In the genomic region with DNA sequence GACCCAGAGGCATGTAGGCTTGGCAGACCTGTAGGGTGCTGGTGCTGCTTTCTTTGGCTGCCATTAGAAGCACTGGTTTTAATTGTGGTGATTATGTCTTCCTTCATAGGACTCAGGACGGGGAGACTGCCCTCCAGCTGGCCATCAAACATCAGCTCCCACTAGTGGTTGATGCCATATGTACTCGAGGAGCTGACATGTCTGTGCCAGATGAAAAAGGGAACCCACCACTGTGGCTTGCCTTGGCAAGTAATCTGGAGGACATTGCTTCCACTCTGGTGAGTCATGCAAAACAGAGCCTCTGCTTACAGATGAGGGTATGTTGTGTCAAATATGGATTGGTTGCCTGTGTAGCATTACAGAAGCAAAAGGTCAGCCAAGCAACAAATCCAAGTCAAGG, we compare ENCODE assay signal across 12 mouse cellular contexts. TPM values are rescaled to one million over a fixed set of nuclear protein-coding genes. Genes with fewer than 3 reads are reported as not detected.
DNase-seq lines count a peak whose midpoint lies in the region; ATAC-seq and TF ChIP-seq lines count a peak whose summit lies in the region.
"Had no signal": no experiment of that assay in that cellular context is flagged by ENCODE, and none has a peak within 500 bp of the region (broad histone marks: within the 10 kb centered on the region; RNA-seq: fewer than 3 reads in every experiment).

No protein-coding gene starts in this region.

- DNase-seq in heart, postnatal 0 days (ENCODE audit: low spot score): peak; percentile 30
- DNase-seq in heart, postnatal 14 days: no peak
- DNase-seq in MEL-GATA-1-ER (ENCODE audit: extremely low read depth, low read depth): peak; percentile 11
- DNase-seq in c-Kit-positive CD71-negative TER-119-negative erythroid progenitor cells, embryonic 14.5 days (ENCODE audit: low read depth): peak; percentile 19
- DNase-seq in cerebellum, adult 9-10 months: no peak
- no peak for DNase-seq in kidney, adult 18-20 months
- DNase-seq in right cerebral cortex, postnatal 14 days: no peak
- DNase-seq: cerebellum, adult 2 months had no signal

- peak; percentile 30; the same call in 1 of the 2 replicates for TF ChIP-seq CTCF in heart, postnatal 0 days (IDR thresholded peaks at IDR 0.05; ENCODE audit: low read depth)

- H3K36me3 ChIP-seq in heart, postnatal 0 days (replicated peaks; ENCODE audit: control insufficient read depth, insufficient read depth, low read length): peaks cover 95% of the 10 kb centered on the region

- no peaks in the 10 kb centered on the region for H3K9me3 ChIP-seq in heart, postnatal 0 days (replicated peaks; ENCODE audit: control insufficient read depth, low read length)
- H3K9me3 ChIP-seq: heart, embryonic 13.5 days; limb, embryonic 10.5 days; midbrain, embryonic 13.5 days had no signal

- H3K27me3 ChIP-seq in heart, postnatal 0 days (ENCODE audit: control insufficient read depth, insufficient read depth, low read length): no peaks in the 10 kb centered on the region
- H3K27me3 ChIP-seq: heart, embryonic 13.5 days; midbrain, embryonic 13.5 days had no signal

- 35% methylated on average over 2 of the region's 2 CpGs for WGBS in heart, postnatal 0 days

- no peak overlapping the region for H3K27ac ChIP-seq in heart, postnatal 0 days (ENCODE audit: low read depth)
- H3K27ac ChIP-seq: heart, embryonic 13.5 days; limb, embryonic 10.5 days; midbrain, embryonic 13.5 days had no signal

- no peak for TF ChIP-seq EP300 in heart, postnatal 0 days (IDR thresholded peaks at IDR 0.05; ENCODE audit: low read depth)

- H3K4me1 ChIP-seq in heart, postnatal 0 days (ENCODE audit: control insufficient read depth, insufficient read depth): no peaks in the 10 kb centered on the region
- H3K4me1 ChIP-seq: heart, embryonic 13.5 days; limb, embryonic 10.5 days; midbrain, embryonic 13.5 days had no signal

- no peak overlapping the region for H3K9ac ChIP-seq in heart, postnatal 0 days (replicated peaks; ENCODE audit: low read depth, low read length)
- H3K9ac ChIP-seq: heart, embryonic 13.5 days; midbrain, embryonic 13.5 days had no signal

- no peak overlapping the region for H3K4me3 ChIP-seq in heart, postnatal 0 days (ENCODE audit: low read depth, low read length)
- H3K4me3 ChIP-seq: heart, embryonic 13.5 days; limb, embryonic 10.5 days; midbrain, embryonic 13.5 days had no signal

- no peak overlapping the region for H3K4me2 ChIP-seq in heart, postnatal 0 days (ENCODE audit: low read depth, low read length)
- H3K4me2 ChIP-seq: heart, embryonic 13.5 days; midbrain, embryonic 13.5 days had no signal

- ATAC-seq in heart, postnatal 0 days (ENCODE audit: insufficient read depth, low read depth): no peak; the same call in 1 of the 2 replicates
- 0 out of 2 replicates have a peak, but pooled peaks have one; percentile 27 for ATAC-seq in megakaryocyte, adult 5-6 weeks (ENCODE audit: poor library complexity, severe bottlenecking)
- ATAC-seq: midbrain, embryonic 13.5 days had no signal

- intact Hi-C loops in heart, postnatal 14 days (cut with DNase I): no loop called here

RNA-seq across cellular contexts. Expression of a gene that starts 44.0 kb away (rescaled TPM):
- 5.2 and 10.2 TPM in 2 replicates for total RNA-seq in heart, postnatal 0 days (2014; rRNA removed; ENCODE audit: low replicate concordance)
- 7.3 and 9.1 TPM in 2 replicates for polyA plus RNA-seq in heart, postnatal 0 days (2015; fragmentation: Nextera tagmentation; extraction: Ambion mirVana)
- 10 to 100 TPM; 11.4 to 11.6 TPM for total RNA-seq in heart, postnatal 14 days (2021)
- total RNA-seq in megakaryocyte, adult 5-6 weeks (2015): 2.9 and 4.0 TPM in 2 replicates
- total RNA-seq in megakaryocyte, adult 5-6 weeks (2017): 3.9 and 5.6 TPM in 2 replicates

RNA-seq across cellular contexts. Expression of a gene that starts 44.1 kb away (rescaled TPM):
- total RNA-seq in heart, postnatal 0 days (2014; rRNA removed; ENCODE audit: low replicate concordance): 23.5 and 43.2 TPM in 2 replicates
- 5.2 and 5.3 TPM in 2 replicates for polyA plus RNA-seq in heart, postnatal 0 days (2015; fragmentation: Nextera tagmentation; extraction: Ambion mirVana)
- 10 to 100 TPM; 24.4 to 29.0 TPM for total RNA-seq in heart, postnatal 14 days (2021)
- total RNA-seq in megakaryocyte, adult 5-6 weeks (2015): 26.9 and 27.1 TPM in 2 replicates
- total RNA-seq in megakaryocyte, adult 5-6 weeks (2017): 32.1 and 43.5 TPM in 2 replicates

Comparison
In these comparisons a context has a peak if more than half of its experiments do, and no peak if none do; other contexts are left out.
1. DNase-seq: peak in heart, postnatal 0 days (single experiment), MEL-GATA-1-ER (single experiment) and c-Kit-positive CD71-negative TER-119-negative erythroid progenitor cells, embryonic 14.5 days (single experiment); none in heart, postnatal 14 days (0 of 2), cerebellum, adult 9-10 months (single experiment), kidney, adult 18-20 months (single experiment) and right cerebral cortex, postnatal 14 days (single experiment).